Comparison of ENCODE assay signal across 29 mouse cellular contexts in the genomic region with DNA sequence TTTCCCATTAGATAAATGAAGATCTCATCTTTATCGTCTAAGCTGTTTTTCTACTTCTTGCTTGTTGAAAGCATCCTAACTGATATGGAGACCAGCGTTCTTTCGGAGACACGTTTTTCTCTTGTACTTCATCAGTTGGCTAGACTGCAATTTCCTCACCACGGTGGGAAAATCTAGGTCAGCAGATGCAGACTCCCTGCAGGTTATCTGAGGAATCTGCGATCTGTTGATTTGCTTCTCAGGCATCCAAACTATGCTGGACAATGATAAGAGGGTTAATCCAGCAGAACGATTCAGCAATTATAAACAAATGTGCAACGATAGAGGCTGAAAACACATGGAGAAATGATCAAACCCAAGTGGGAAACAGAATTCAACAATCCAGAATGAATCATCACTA. TPM values are rescaled to one million over a fixed set of nuclear protein-coding genes. Genes with fewer than 3 reads are reported as not detected.
A peak's percentile ranks its signal among the peaks of the same experiment; 100 is the strongest.
DNase-seq lines count a peak whose midpoint lies in the region; ATAC-seq and TF ChIP-seq lines count a peak whose summit lies in the region.
"Had no signal": no experiment of that assay in that cellular context is flagged by ENCODE, and none has a peak within 500 bp of the region (broad histone marks: within the 10 kb centered on the region; RNA-seq: fewer than 3 reads in every experiment).

No protein-coding gene starts in this region.

- no peaks in the 10 kb centered on the region for H3K27me3 ChIP-seq in heart, embryonic 10.5 days (ENCODE audit: insufficient read depth, poor library complexity, severe bottlenecking)
- H3K27me3 ChIP-seq in heart, embryonic 15.5 days = no peaks in the 10 kb centered on the region
- H3K27me3 ChIP-seq: embryonic facial prominence, embryonic 15.5 days had no signal

- H3K27ac ChIP-seq in heart, embryonic 10.5 days = peak overlapping the region; percentile 70; the same call in 1 of the 2 replicates
- H3K27ac ChIP-seq in heart, embryonic 15.5 days = peak overlapping the region; percentile 21; the same call in 1 of the 2 replicates
- H3K27ac ChIP-seq: embryonic facial prominence, embryonic 15.5 days; hindbrain, embryonic 14.5 days; hindbrain, postnatal 0 days had no signal

- no peaks in the 10 kb centered on the region for H3K9me3 ChIP-seq in heart, embryonic 10.5 days
- no peaks in the 10 kb centered on the region for H3K9me3 ChIP-seq in heart, embryonic 15.5 days (replicated peaks)
- H3K9me3 ChIP-seq: embryonic facial prominence, embryonic 15.5 days had no signal

- 35% methylated on average over 8 of the region's 8 CpGs for WGBS in heart, embryonic 10.5 days
- 34% methylated on average over 8 of the region's 8 CpGs for WGBS in heart, embryonic 15.5 days
- 43% methylated on average over 8 of the region's 8 CpGs for WGBS in lung, adult 2 months

- no peak overlapping the region for H3K4me2 ChIP-seq in heart, embryonic 15.5 days
- H3K4me2 ChIP-seq: embryonic facial prominence, embryonic 15.5 days; heart, embryonic 11.5 days; hindbrain, embryonic 14.5 days had no signal

- TF ChIP-seq POLR2A in lung, adult 2 months (IDR thresholded peaks at IDR 0.05; ENCODE audit: borderline replicate concordance, extremely low read depth, low read depth, low read length) = no peak

- no peak overlapping the region for H3K9ac ChIP-seq in heart, embryonic 15.5 days
- H3K9ac ChIP-seq: embryonic facial prominence, embryonic 15.5 days; forebrain, postnatal 0 days; hindbrain, embryonic 14.5 days had no signal

- intact Hi-C loops in heart, postnatal 10 days (cut with DNase I) = no loop called here

- H3K4me1 ChIP-seq in heart, embryonic 10.5 days = peaks cover 31% of the 10 kb centered on the region
- peaks cover 24% of the 10 kb centered on the region for H3K4me1 ChIP-seq in heart, embryonic 15.5 days (replicated peaks)
- no peaks in the 10 kb centered on the region for H3K4me1 ChIP-seq in lung, adult 2 months (ENCODE audit: control insufficient read depth, insufficient read depth, low read length)
- H3K4me1 ChIP-seq: embryonic facial prominence, embryonic 15.5 days had no signal

- H3K4me3 ChIP-seq in heart, embryonic 10.5 days = no peak overlapping the region
- no peak overlapping the region for H3K4me3 ChIP-seq in heart, embryonic 15.5 days
- H3K4me3 ChIP-seq in lung, adult 2 months (replicated peaks; ENCODE audit: extremely low read depth, low read depth, low read length) = no peak overlapping the region
- H3K4me3 ChIP-seq: embryonic facial prominence, embryonic 15.5 days; gastrocnemius, adult 2 months had no signal

- no peak for TF ChIP-seq CTCF in lung, adult 2 months (IDR thresholded peaks at IDR 0.05; ENCODE audit: insufficient read depth, low read length)

- DNase-seq in heart, embryonic 10.5 days (ENCODE audit: low spot score) = peak; percentile 42
- DNase-seq in heart, postnatal 10 days = no peak
- DNase-seq in heart, adult 8-10 months (ENCODE audit: low spot score) = no peak
- DNase-seq in retina, embryonic 14.5 days (ENCODE audit: low spot score) = peak; percentile 42
- no peak for DNase-seq in thymus, postnatal 0 days (ENCODE audit: low spot score)
- DNase-seq in lung, adult 2 months = no peak
- DNase-seq: adrenal gland, postnatal 10 days; adrenal gland, postnatal 36 days; cerebellum, adult 11 months; cerebellum, adult 2 months; cerebellum, postnatal 10 days; cerebellum, postnatal 36 days; embryo, embryonic 11 days; forebrain, postnatal 0 days; gastrocnemius, adult 2 months; gastrocnemius, postnatal 14 days; heart, adult 18-20 months; heart, postnatal 36 days; kidney, adult 18-20 months had no signal

- no peak for ATAC-seq in heart, embryonic 15.5 days (replicated peaks; ENCODE audit: insufficient number of reproducible peaks, insufficient read depth, low FRiP score, low read depth)
- ATAC-seq: CD4-positive, CD25-positive, alpha-beta regulatory T cell, adult 4 months; forebrain, embryonic 14.5 days; forebrain, postnatal 0 days; hindbrain, postnatal 0 days; inflammation-experienced regulatory T-cells, adult 6 months; intestine, embryonic 16.5 days; Patski had no signal

- no peaks in the 10 kb centered on the region for H3K36me3 ChIP-seq in heart, embryonic 10.5 days
- no peaks in the 10 kb centered on the region for H3K36me3 ChIP-seq in heart, embryonic 15.5 days
- H3K36me3 ChIP-seq: embryonic facial prominence, embryonic 15.5 days had no signal

RNA-seq across cellular contexts. Expression of gene Gpr135, which starts 31.4 kb away (rescaled TPM):
- polyA plus RNA-seq in heart, embryonic 10.5 days (2016; fragmentation: Nextera tagmentation; extraction: Ambion mirVana) = 0.32 and 0.41 TPM in 2 replicates
- under 1 TPM; 0.64 to 0.79 TPM for total RNA-seq in heart, postnatal 10 days (2021)
- polyA plus RNA-seq in heart, embryonic 15.5 days (2015; fragmentation: Nextera tagmentation; extraction: Ambion mirVana) = 0.48 and 0.60 TPM in 2 replicates
- total RNA-seq in heart, adult 8-10 months (2022) = under 1 TPM; 0.26 to 0.41 (median 0.31) TPM
- polyA plus RNA-seq in thymus, postnatal 0 days (2015; fragmentation: Nextera tagmentation; extraction: Ambion mirVana) = 0.04 and 0.08 TPM in 2 replicates
- 1.4 and 1.9 TPM in 2 replicates for polyA plus RNA-seq in lung, adult 2 months (2012; rRNA removed)
- polyA plus RNA-seq: inflammation-experienced regulatory T-cells, adult 6 months had no signal

RNA-seq across cellular contexts. Expression of gene L3hypdh, which starts 45.7 kb away (rescaled TPM):
- 13.6 and 15.1 TPM in 2 replicates for polyA plus RNA-seq in heart, embryonic 10.5 days (2016; fragmentation: Nextera tagmentation; extraction: Ambion mirVana)
- 10 to 100 TPM; 10.3 to 13.8 TPM for total RNA-seq in heart, postnatal 10 days (2021)
- polyA plus RNA-seq in heart, embryonic 15.5 days (2015; fragmentation: Nextera tagmentation; extraction: Ambion mirVana) = 19.9 TPM in 2 replicates
- total RNA-seq in heart, adult 8-10 months (2022) = 1 to 10 TPM; 4.9 to 9.1 (median 8.1) TPM
- polyA plus RNA-seq in thymus, postnatal 0 days (2015; fragmentation: Nextera tagmentation; extraction: Ambion mirVana) = 2.2 and 3.1 TPM in 2 replicates
- 10.5 and 14.0 TPM in 2 replicates for polyA plus RNA-seq in lung, adult 2 months (2012; rRNA removed)

RNA-seq across cellular contexts. Expression of gene Jkamp, which starts 45.9 kb away (rescaled TPM):
- polyA plus RNA-seq in heart, embryonic 10.5 days (2016; fragmentation: Nextera tagmentation; extraction: Ambion mirVana) = 65.2 and 70.7 TPM in 2 replicates
- total RNA-seq in heart, postnatal 10 days (2021) = 10 to 100 TPM; 28.2 to 34.6 TPM
- polyA plus RNA-seq in heart, embryonic 15.5 days (2015; fragmentation: Nextera tagmentation; extraction: Ambion mirVana) = 65.8 and 73.2 TPM in 2 replicates
- total RNA-seq in heart, adult 8-10 months (2022) = 10 to 100 TPM; 21.1 to 24.8 (median 22.8) TPM
- 29.9 and 39.3 TPM in 2 replicates for polyA plus RNA-seq in thymus, postnatal 0 days (2015; fragmentation: Nextera tagmentation; extraction: Ambion mirVana)
- polyA plus RNA-seq in lung, adult 2 months (2012; rRNA removed) = 56.7 and 81.7 TPM in 2 replicates

Comparison
In these comparisons a context has a peak if more than half of its experiments do, and no peak if none do; other contexts are left out.
1. DNase-seq: peak in heart, embryonic 10.5 days (single experiment) and retina, embryonic 14.5 days (single experiment); none in heart, postnatal 10 days (0 of 2), heart, adult 8-10 months (single experiment), thymus, postnatal 0 days (single experiment) and lung, adult 2 months (single experiment).